8 mouse cellular contexts compared by ENCODE assay signal in the genomic region with DNA sequence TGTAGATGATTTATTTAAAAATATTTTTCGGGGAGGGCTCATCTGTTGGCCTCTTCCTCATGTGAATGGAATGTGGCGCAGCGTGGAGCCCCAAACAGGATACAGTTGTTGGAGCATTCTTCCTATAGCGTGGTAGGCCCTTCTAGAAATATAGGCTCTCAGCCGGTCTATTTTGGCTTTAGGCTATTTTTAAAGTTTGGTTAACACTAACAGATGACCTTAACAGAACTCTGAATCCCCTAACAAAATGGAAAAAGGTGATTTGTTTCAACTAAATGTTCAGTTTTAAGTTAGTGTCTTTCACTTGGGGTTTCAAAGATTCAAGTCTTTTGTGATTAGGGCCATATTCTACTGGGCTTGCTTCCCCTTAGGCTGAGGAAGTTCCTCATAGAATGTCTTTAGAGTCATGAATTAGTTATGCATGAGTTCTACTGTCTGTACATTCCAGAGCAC.
DNase-seq lines count a peak whose midpoint lies in the region; ATAC-seq lines count a peak whose summit lies in the region.

No protein-coding gene starts in this region.

- peaks cover 4% of the 10 kb centered on the region for H3K36me3 ChIP-seq in forebrain, embryonic 12.5 days (replicated peaks)
- H3K36me3 ChIP-seq in intestine, embryonic 14.5 days (ENCODE audit: control insufficient read depth, insufficient read depth, low read length) = peaks cover 7% of the 10 kb centered on the region; the same call in 1 of the 2 replicates

- WGBS in forebrain, embryonic 12.5 days = 7% methylated on average over 5 of the region's 5 CpGs
- 15% methylated on average over 5 of the region's 5 CpGs for WGBS in intestine, embryonic 14.5 days

- ATAC-seq in forebrain, embryonic 12.5 days (ENCODE audit: low FRiP score) = no peak
- 0 out of 2 replicates have a peak, but pooled peaks have one; percentile 45 for ATAC-seq in intestine, embryonic 14.5 days (replicated peaks; ENCODE audit: low FRiP score, low TSS enrichment, low read depth)
- 0 out of 2 replicates have a peak, but pooled peaks have one; percentile 38 for ATAC-seq in megakaryocyte, adult 5-6 weeks (ENCODE audit: poor library complexity, severe bottlenecking)

- H3K4me3 ChIP-seq in forebrain, embryonic 12.5 days (replicated peaks) = peak overlapping the region; percentile 31
- H3K4me3 ChIP-seq in intestine, embryonic 14.5 days (ENCODE audit: low read depth, low read length) = peak overlapping the region; percentile 55

- H3K27ac ChIP-seq in forebrain, embryonic 12.5 days = 0 out of 2 replicates have a peak overlapping the region, but pooled peaks have one; percentile 36
- H3K27ac ChIP-seq in intestine, embryonic 14.5 days (ENCODE audit: low read depth) = peak overlapping the region; percentile 97

- DNase-seq in B cell, adult 2 months = peak; percentile 40 to 49
- DNase-seq in NIH3T3 (ENCODE audit: low read depth) = peak; percentile 77
- no peak for DNase-seq in intestine, embryonic 14.5 days (ENCODE audit: low spot score)
- peak; percentile 11 to 25 for DNase-seq in thymus, postnatal 36 days
- no peak for DNase-seq in cerebellum, adult 9-10 months
- DNase-seq in urinary bladder, postnatal 36 days (ENCODE audit: low spot score in 2 of 2) = no peak

- no peaks in the 10 kb centered on the region for H3K9me3 ChIP-seq in forebrain, embryonic 12.5 days
- H3K9me3 ChIP-seq in intestine, embryonic 14.5 days (ENCODE audit: control insufficient read depth, low read length) = no peaks in the 10 kb centered on the region

- H3K9ac ChIP-seq in forebrain, embryonic 12.5 days = peak overlapping the region; percentile 42; the same call in 1 of the 2 replicates
- peak overlapping the region; percentile 74 for H3K9ac ChIP-seq in intestine, embryonic 14.5 days (ENCODE audit: low read length)

- H3K4me1 ChIP-seq in forebrain, embryonic 12.5 days = peaks cover 25% of the 10 kb centered on the region
- peaks cover 19% of the 10 kb centered on the region for H3K4me1 ChIP-seq in intestine, embryonic 14.5 days (replicated peaks; ENCODE audit: control insufficient read depth, insufficient read depth, low read length)

- no peaks in the 10 kb centered on the region for H3K27me3 ChIP-seq in forebrain, embryonic 12.5 days
- H3K27me3 ChIP-seq in intestine, embryonic 14.5 days (replicated peaks; ENCODE audit: control insufficient read depth, insufficient read depth, low read length) = no peaks in the 10 kb centered on the region

- H3K4me2 ChIP-seq in forebrain, embryonic 12.5 days = peak overlapping the region; percentile 60
- H3K4me2 ChIP-seq in intestine, embryonic 14.5 days (ENCODE audit: low read length) = peak overlapping the region; percentile 71

Comparison
In these comparisons a context has a peak if more than half of its experiments do, and no peak if none do; other contexts are left out.
1. DNase-seq: peak in B cell, adult 2 months (2 of 2), NIH3T3 (single experiment) and thymus, postnatal 36 days (2 of 2); none in intestine, embryonic 14.5 days (single experiment), cerebellum, adult 9-10 months (single experiment) and urinary bladder, postnatal 36 days (0 of 2).